Mouse (Mus musculus): Measurements from ENCODE around the gene Prpf8.

Gene Prpf8

DNA sequence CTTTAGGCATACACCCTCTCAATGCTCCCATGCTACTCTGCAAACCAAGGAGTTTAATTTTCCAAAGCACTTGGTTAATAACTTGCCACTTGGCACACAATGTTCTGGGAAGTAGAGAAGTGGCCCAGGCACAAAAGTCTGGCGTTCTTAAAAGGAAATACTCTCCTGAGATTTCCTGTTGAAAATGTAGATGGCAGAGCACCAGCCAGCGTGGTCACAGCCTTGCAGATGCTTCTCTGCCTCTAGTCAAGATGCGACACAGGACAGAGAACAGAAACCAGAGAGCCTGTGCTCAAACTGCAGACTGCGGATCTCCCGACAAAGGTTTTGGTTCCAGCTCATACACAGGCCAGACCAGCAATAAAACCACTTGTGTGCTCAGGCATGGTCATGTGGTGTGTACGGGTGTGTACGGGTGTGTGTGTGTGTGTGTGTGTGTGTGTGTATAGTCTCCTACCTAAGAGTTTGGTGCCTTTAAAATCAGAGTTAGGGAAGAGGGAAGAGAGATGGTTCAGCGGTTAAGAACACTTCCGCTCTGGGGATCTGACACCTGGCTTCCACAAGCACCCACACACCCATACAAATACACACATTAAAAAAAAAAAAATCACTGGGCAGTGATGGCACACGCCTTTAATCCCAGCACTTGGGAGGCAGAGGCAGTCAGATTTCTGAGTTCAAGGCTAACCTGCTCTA is 31.4 kb upstream of the Prpf8 start:
- TF ChIP-seq GATA4 (IDR thresholded peaks at IDR 0.05; ENCODE audit: insufficient replicate concordance, low read length) = no peak

DNA sequence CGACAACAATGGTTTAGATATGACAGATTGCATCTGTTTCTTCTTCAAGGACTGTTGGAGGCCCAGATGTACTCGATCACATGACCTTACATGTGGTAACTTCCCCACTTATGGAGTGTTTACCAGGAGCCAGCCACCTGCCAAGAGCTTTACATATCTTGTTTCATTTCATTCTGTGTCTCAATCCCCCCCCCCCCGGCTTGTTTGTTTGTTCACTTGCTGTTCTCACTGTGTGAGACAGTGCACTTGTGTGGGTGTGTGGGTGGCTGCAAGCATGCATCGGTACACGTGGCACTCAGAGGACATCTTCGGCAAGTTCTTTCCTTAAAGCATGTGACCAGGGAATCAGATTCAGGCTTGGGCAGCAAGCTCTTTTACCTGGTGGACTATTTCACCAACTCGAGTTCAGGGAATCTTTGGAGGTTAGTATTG is 30.2 kb upstream of the Prpf8 start:
- no peak for TF ChIP-seq GATA4 (IDR thresholded peaks at IDR 0.05; ENCODE audit: insufficient replicate concordance, low read length)

DNA sequence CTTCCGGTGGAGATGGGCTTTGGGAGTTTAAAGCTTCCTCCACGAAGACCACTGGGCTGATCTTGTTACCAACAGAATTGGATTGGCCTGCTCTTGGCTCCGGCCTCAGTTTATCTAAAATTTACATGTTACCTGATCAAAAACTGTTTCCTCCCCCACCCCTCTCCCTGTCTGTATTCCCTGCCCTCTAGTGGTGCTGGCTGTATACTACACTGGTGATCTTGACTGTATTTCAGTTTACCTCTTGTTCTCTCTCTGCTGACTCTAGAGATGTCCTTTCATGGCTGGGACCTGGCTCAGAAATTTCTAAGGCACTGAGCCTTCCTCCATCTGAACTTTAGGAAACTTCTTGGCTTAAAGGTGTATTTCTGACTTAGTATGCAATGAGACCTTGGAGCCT is 28.4 kb upstream of the Prpf8 start:
- no peak for TF ChIP-seq GATA4 (IDR thresholded peaks at IDR 0.05; ENCODE audit: insufficient replicate concordance, low read length)

GRCm38 (mm10) chr11:75458628-75459041 is 28.0 kb upstream of the Prpf8 start:
- no peak for TF ChIP-seq GATA4 (IDR thresholded peaks at IDR 0.05; ENCODE audit: insufficient replicate concordance, low read length)

DNA sequence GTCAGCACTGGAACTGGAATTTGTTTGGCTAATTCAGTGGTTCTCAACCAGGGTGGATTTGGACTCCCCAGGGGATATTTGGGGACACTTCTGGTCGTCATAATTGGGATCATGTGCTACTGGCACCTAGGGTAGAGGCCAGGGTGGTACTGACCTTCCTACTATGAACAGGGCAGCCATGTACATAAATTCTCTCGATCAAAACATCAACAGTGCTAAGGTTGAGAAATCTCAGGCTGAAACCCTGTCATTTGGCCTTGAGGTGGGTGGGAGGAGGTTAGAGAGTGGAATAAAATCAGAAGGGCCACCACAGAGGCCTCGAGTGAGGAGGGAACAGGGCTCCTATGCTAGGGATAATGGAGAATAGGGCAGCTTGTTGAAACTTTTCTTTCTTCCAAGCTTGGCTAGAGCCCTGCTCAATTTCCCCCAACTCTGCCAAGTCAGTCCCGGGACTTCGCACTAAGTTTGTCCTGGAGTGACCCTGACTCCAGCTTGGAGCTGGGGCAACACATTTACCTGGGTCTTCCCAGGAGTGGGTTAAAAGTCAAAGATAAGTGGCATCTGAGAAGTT is 27.4 kb upstream of the Prpf8 start:
- no peak for TF ChIP-seq GATA4 (IDR thresholded peaks at IDR 0.05; ENCODE audit: insufficient replicate concordance, low read length)

GRCm38 (mm10) chr11:75459751-75460102 is 26.9 kb upstream of the Prpf8 start:
- TF ChIP-seq GATA4 (IDR thresholded peaks at IDR 0.05; ENCODE audit: insufficient replicate concordance, low read length) = no peak

- TF ChIP-seq GATA4 (IDR thresholded peaks at IDR 0.05; ENCODE audit: insufficient replicate concordance, low read length) = no peak
Observed at GRCm38 (mm10) chr11:75460103-75460843, 26.3 kb upstream of the Prpf8 start.

DNA sequence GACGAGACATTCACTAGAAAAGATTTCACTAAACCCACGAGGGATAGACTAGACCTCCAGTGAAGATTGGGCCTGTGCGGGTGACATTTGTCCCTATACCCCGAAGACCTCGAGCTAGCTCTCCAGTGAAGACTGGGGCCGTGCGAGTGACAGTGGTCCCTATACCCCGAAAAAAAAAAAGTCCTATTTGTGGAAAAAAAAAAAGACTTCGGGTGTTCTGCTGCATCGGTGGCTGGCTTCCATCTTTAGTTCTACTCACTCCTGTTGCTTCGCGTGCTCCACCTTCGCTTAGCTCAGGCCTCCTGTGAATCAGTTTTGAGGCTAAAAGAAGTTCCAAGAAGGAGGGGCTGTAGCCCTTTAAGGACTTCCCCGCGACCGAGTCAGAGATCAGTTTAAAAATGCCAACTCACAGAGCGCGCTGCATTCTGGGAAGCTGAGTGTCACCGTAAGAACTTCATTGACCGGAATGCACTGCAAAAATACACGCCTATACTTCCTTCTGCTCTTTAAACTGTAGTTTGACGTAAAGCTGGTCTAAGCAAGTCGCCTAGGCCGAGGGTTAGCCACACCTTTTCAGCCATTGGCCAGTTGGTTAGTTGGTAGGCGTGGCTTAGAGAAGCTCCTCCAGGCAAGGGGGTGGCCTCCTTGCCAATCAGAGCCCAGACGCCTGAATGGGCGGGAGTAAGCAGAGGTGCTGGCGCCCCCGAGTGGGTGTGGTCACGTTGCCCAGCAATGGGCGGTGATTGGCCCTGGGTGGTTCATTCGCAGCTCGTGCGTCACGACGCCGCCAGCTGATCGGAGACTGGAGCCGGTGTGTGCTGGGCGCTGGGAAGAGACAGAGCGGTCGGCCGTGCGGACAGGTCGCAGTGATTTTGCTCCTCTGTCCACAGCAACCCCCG is 25.5 kb upstream of the Prpf8 start, which contains the start of gene Tlcd2:
Tlcd2 (plus strand) TSS at position 872 of the 899 bp plus-strand sequence.
- no peak for TF ChIP-seq GATA4 (IDR thresholded peaks at IDR 0.05; ENCODE audit: insufficient replicate concordance, low read length)

GRCm38 (mm10) chr11:75461743-75462252 is 24.8 kb upstream of the Prpf8 start:
- TF ChIP-seq GATA4 (IDR thresholded peaks at IDR 0.05; ENCODE audit: insufficient replicate concordance, low read length) = no peak

- no peak for TF ChIP-seq GATA4 (IDR thresholded peaks at IDR 0.05; ENCODE audit: insufficient replicate concordance, low read length)
Observed at GRCm38 (mm10) chr11:75462253-75462783, 24.3 kb upstream of the Prpf8 start.

- TF ChIP-seq GATA4 (IDR thresholded peaks at IDR 0.05; ENCODE audit: insufficient replicate concordance, low read length) = no peak
Observed at GRCm38 (mm10) chr11:75462865-75463336, 23.7 kb upstream of the Prpf8 start.

DNA sequence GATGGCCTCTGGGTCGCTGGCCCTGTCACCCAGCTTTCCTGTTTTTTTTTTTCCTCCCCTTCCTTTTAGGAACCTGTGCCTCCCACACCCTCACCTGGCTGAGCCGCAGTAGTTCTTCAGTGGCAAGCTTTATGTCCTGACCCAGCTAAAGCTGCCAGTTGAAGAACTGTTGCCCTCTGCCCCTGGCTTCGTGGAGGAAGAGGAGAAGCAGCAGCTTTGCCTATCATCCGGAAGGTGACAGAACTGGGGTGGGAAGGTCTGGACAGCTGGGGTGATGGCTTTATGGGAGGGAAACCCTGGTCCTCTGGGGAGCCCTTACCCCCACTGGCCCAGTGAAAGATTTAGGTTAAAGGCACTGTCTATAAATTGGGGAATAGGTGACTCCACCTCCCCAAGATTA is 23.0 kb upstream of the Prpf8 start:
- TF ChIP-seq GATA4 (IDR thresholded peaks at IDR 0.05; ENCODE audit: insufficient replicate concordance, low read length) = no peak

GRCm38 (mm10) chr11:75464417-75464816 is 22.2 kb upstream of the Prpf8 start:
- no peak for TF ChIP-seq GATA4 (IDR thresholded peaks at IDR 0.05; ENCODE audit: insufficient replicate concordance, low read length)

DNA sequence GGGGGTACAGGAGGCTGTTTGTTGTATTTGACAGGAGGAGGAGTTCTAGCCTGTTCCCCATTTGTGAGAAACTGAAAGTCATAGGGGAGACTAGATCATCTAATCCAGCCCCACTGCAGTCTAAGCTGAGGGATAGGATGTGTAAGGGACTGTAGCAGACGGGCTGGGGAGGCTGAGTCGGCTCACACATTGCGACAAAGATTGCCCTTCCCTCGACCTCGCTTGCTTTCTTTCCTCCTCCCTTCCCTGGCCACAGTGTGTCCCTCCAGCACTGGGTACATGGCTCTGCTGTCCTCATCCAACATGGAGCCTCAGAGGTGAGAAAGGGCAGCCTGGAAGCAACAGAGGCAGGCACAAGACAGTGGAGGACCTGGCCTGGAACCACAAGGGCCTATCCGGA is 21.6 kb upstream of the Prpf8 start:
- no peak for TF ChIP-seq GATA4 (IDR thresholded peaks at IDR 0.05; ENCODE audit: insufficient replicate concordance, low read length)

Data from liver, adult (tissue).